Mouse (Mus musculus): ENCODE measurements around the gene Nabp1. TPM values are rescaled to one million over a fixed set of nuclear protein-coding genes. Genes with fewer than 3 reads are reported as not detected.

Nabp1 gene
- 20.6 and 29.1 TPM in 2 replicates for polyA plus RNA-seq (2012; ENCODE audit: low replicate concordance)

GRCm38 (mm10) chr1:51478262-51479026 is at the start of gene Nabp1:
Gene Nabp1 (minus strand): TSS chr1:51478425.

Other genes starting within 250 kb of the Nabp1 start
- 0.09 and 2.9 TPM in 2 replicates for gene Cavin2, start 189.3 kb downstream of the Nabp1 start, polyA plus RNA-seq (2012; ENCODE audit: low replicate concordance)